10 mouse cellular contexts compared by ENCODE assay signal in genomic region chr11:53525461-53525860, GRCm38 (mm10). TPM values are rescaled to one million over a fixed set of nuclear protein-coding genes. Genes with fewer than 3 reads are reported as not detected.
A peak's percentile ranks its signal among the peaks of the same experiment; 100 is the strongest.
DNase-seq lines count a peak whose midpoint lies in the region; ATAC-seq lines count a peak whose summit lies in the region.
"Had no signal": no experiment of that assay in that cellular context is flagged by ENCODE, and none has a peak within 500 bp of the region (broad histone marks: within the 10 kb centered on the region; RNA-seq: fewer than 3 reads in every experiment).

No protein-coding gene starts in this region.

- no peak for ATAC-seq in erythroblast, adult 5-6 weeks (replicated peaks; ENCODE audit: low FRiP score, poor library complexity, severe bottlenecking)
- ATAC-seq: forebrain, postnatal 0 days had no signal

- DNase-seq in adrenal gland, postnatal 14 days, result peak; percentile 42
- DNase-seq in adrenal gland, postnatal 4 days (ENCODE audit: low spot score in 2 of 2), result no peak
- DNase-seq in testis, postnatal 14 days (ENCODE audit: low spot score), result peak; percentile 48
- no peak for DNase-seq in testis, postnatal 10 days (ENCODE audit: low spot score)
- DNase-seq in kidney, adult 8-10 months, result peak; percentile 60 to 76
- DNase-seq in right cerebral cortex, postnatal 4 days, result no peak
- no peak for DNase-seq in layer of hippocampus, postnatal 25 days (ENCODE audit: extremely low spot score in 1 of 2, low spot score in 1 of 2)
- DNase-seq: forebrain, postnatal 0 days had no signal

RNA-seq across cellular contexts. Expression of gene Sept8, which starts 6.4 kb away (rescaled TPM):
- 39.0 and 42.2 TPM in 2 replicates for total RNA-seq in adrenal gland, postnatal 14 days (2021)
- 10 to 100 TPM; 60.4 to 65.7 TPM for total RNA-seq in adrenal gland, postnatal 4 days (2021)
- total RNA-seq in layer of hippocampus, postnatal 25 days (2021), result 100 to 1,000 TPM; 252 to 260 TPM
- total RNA-seq in erythroblast, adult 5-6 weeks (2015; ENCODE audit: low replicate concordance), result 28.1 and 29.9 TPM in 2 replicates
- 31.2 and 60.5 TPM in 2 replicates for total RNA-seq in erythroblast, adult 5-6 weeks (2017; ENCODE audit: low replicate concordance)

RNA-seq across cellular contexts. Expression of gene Kif3a, which starts 41.7 kb away (rescaled TPM):
- 28.0 and 31.0 TPM in 2 replicates for total RNA-seq in adrenal gland, postnatal 14 days (2021)
- 10 to 100 TPM; 27.5 to 30.1 TPM for total RNA-seq in adrenal gland, postnatal 4 days (2021)
- total RNA-seq in layer of hippocampus, postnatal 25 days (2021), result 100 to 1,000 TPM; 120 to 131 TPM
- 1.3 and 4.4 TPM in 2 replicates for total RNA-seq in erythroblast, adult 5-6 weeks (2015; ENCODE audit: low replicate concordance)
- total RNA-seq in erythroblast, adult 5-6 weeks (2017; ENCODE audit: low replicate concordance), result 2.8 and 5.2 TPM in 2 replicates

RNA-seq across cellular contexts. Expression of gene Sowaha, which starts 45.4 kb away (rescaled TPM):
- 0.68 and 1.1 TPM in 2 replicates for total RNA-seq in adrenal gland, postnatal 14 days (2021)
- 1 to 10 TPM; 1.7 to 2.2 TPM for total RNA-seq in adrenal gland, postnatal 4 days (2021)
- total RNA-seq in layer of hippocampus, postnatal 25 days (2021), result 100 to 1,000 TPM; 125 to 132 TPM
- 178 and 210 TPM in 2 replicates for total RNA-seq in erythroblast, adult 5-6 weeks (2015; ENCODE audit: low replicate concordance)
- 298 and 357 TPM in 2 replicates for total RNA-seq in erythroblast, adult 5-6 weeks (2017; ENCODE audit: low replicate concordance)
- total RNA-seq: neutrophil, adult 5-6 weeks had no signal

RNA-seq across cellular contexts. Expression of gene Gm9945, which starts 45.5 kb away (rescaled TPM):
- total RNA-seq in adrenal gland, postnatal 14 days (2021), result not detected in 2 replicates
- total RNA-seq in adrenal gland, postnatal 4 days (2021), result not detected
- 1 to 10 TPM; 1.8 to 2.5 TPM for total RNA-seq in layer of hippocampus, postnatal 25 days (2021)
- total RNA-seq in erythroblast, adult 5-6 weeks (2015; ENCODE audit: low replicate concordance), result 2.3 and 2.5 TPM in 2 replicates
- total RNA-seq in erythroblast, adult 5-6 weeks (2017; ENCODE audit: low replicate concordance), result 5.2 and 6.7 TPM in 2 replicates
- total RNA-seq: forebrain, postnatal 0 days; neutrophil, adult 5-6 weeks had no signal

RNA-seq across cellular contexts. Expression of gene Gm9837, which starts 55.2 kb away (rescaled TPM):
- total RNA-seq in adrenal gland, postnatal 14 days (2021), result not detected in 2 replicates
- not detected for total RNA-seq in adrenal gland, postnatal 4 days (2021)
- not detected for total RNA-seq in layer of hippocampus, postnatal 25 days (2021)
- total RNA-seq in erythroblast, adult 5-6 weeks (2015; ENCODE audit: low replicate concordance), result not detected in 2 replicates
- total RNA-seq in erythroblast, adult 5-6 weeks (2017; ENCODE audit: low replicate concordance), result not detected in 2 replicates
- total RNA-seq: neutrophil, adult 5-6 weeks had no signal

Comparison
In these comparisons a context has a peak if more than half of its experiments do, and no peak if none do; other contexts are left out.
1. DNase-seq: peak in adrenal gland, postnatal 14 days (single experiment), testis, postnatal 14 days (single experiment) and kidney, adult 8-10 months (2 of 2); none in adrenal gland, postnatal 4 days (0 of 2), testis, postnatal 10 days (single experiment), right cerebral cortex, postnatal 4 days (single experiment) and layer of hippocampus, postnatal 25 days (0 of 2).
2. RNA of gene Sowaha, which starts 45.4 kb away (total RNA-seq): 178 to 357 TPM in erythroblast, adult 5-6 weeks and 125 to 132 TPM in layer of hippocampus, postnatal 25 days; 1.7 to 2.2 TPM in adrenal gland, postnatal 4 days and 0.68 to 1.1 TPM in adrenal gland, postnatal 14 days; every median in the first group is over 10 times any median in the second.